Mouse (Mus musculus): ENCODE results near the gene Polr2h. TPM values are rescaled to one million over a fixed set of nuclear protein-coding genes. Genes with fewer than 3 reads are reported as not detected.
A peak's percentile ranks its signal among the peaks of the same experiment; 100 is the strongest.

Polr2h gene
- polyA plus RNA-seq, 1 experiment from 2014 or later = 119 TPM

DNA sequence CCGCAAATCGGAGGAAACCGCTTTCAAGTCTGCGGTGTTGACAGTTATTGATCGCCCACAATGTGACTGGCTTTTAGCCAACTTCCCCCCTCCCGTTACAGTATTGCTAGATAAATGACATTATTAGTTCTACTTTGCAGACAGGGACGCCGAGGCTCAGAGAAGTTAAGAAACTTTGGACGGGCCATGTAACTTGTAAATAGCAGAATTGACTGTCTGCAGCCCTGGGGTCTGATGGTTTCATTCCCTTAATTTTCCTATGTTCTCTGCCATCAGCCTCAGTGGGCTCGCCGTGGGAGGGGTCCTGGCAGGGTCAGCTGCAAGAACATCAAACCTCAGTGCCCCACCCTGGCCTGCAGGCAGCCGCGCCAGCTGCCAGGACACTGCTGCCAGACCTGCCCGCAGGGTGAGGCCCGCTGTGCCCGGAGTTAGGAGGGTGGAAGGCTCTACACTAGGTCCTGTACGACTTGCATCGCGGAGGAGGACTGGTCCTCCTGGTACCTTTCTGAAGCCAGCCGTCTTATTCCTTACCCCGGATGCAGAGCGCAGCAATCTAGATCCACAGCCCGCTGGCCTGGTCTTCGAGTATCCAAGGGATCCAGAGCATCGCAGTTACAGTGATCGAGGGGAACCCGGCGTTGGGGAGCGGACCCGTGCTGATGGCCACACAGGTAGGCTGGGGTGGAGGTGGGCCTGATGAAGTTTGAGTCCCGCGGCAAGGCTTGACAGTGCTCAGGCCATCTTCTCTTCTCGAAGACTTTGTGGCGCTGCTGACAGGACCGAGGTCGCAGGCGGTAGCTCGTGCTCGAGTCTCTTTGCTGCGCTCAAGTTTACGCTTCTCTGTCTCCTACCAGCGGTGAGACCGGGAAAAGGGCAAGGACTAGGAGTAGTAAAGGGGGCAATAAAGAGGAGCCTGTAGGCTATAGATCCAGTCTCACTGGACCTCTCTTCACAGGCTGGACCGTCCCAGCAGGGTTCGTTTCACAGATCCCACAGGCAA lies 16.6 kb downstream of the Polr2h start, which contains the start of gene Thpo:
TSS of gene Thpo (minus strand) at position 781 of the 1,000 bp plus-strand sequence.
- ATAC-seq (ENCODE audit: low FRiP score) (no peak), DNase-seq (ENCODE audit: low spot score, missing footprints) (peak; percentile 91)
- H3K9me3 ChIP-seq (ENCODE audit: control insufficient read depth, low read length) = no peaks in the 10 kb centered on the region
- peak within 1 kb of the TSS; percentile 98 for H3K4me2 ChIP-seq
- no peak within 1 kb of the TSS for H3K27ac ChIP-seq (ENCODE audit: low read depth, low read length)
- peaks cover 27% of the 10 kb centered on the region for H3K27me3 ChIP-seq (ENCODE audit: control insufficient read depth, insufficient read depth, low read length)
- H3K36me3 ChIP-seq (ENCODE audit: control insufficient read depth, insufficient read depth, low read length) = no peaks in the 10 kb centered on the region
- H3K4me3 ChIP-seq (ENCODE audit: low read depth, low read length) = peak within 1 kb of the TSS; percentile 63
- H3K4me1 ChIP-seq (ENCODE audit: control insufficient read depth, insufficient read depth, low read length) = peaks cover 18% of the 10 kb centered on the region
- 4% methylated on average over 45 of the region's 45 CpGs for WGBS
- H3K9ac ChIP-seq (ENCODE audit: low read length) = peak within 1 kb of the TSS; percentile 80

GRCm38 (mm10) chr16:20735651-20736050 lies 18.2 kb downstream of the Polr2h start:
- 82% methylated on average over 5 of the region's 5 CpGs for WGBS
- Histone ChIP-seq H3K27ac (ENCODE audit: low read depth, low read length) (no peak overlapping the region), H3K4me3 (ENCODE audit: low read depth, low read length) (no peak overlapping the region), H3K4me1 (ENCODE audit: control insufficient read depth, insufficient read depth, low read length) (peaks cover 18% of the 10 kb centered on the region), H3K9ac (ENCODE audit: low read length) (no peak overlapping the region), H3K9me3 (ENCODE audit: control insufficient read depth, low read length) (no peaks in the 10 kb centered on the region), H3K27me3 (ENCODE audit: control insufficient read depth, insufficient read depth, low read length) (peaks cover 27% of the 10 kb centered on the region), H3K4me2 (no peak overlapping the region), H3K36me3 (ENCODE audit: control insufficient read depth, insufficient read depth, low read length) (no peaks in the 10 kb centered on the region)
- ATAC-seq (ENCODE audit: low FRiP score) (no peak), DNase-seq (ENCODE audit: low spot score, missing footprints) (no peak)

GRCm38 (mm10) chr16:20736168-20736567 lies 18.7 kb downstream of the Polr2h start:
- H3K27ac ChIP-seq (ENCODE audit: low read depth, low read length) = no peak overlapping the region
- ATAC-seq (ENCODE audit: low FRiP score) = no peak
- no peaks in the 10 kb centered on the region for H3K9me3 ChIP-seq (ENCODE audit: control insufficient read depth, low read length)
- peaks cover 18% of the 10 kb centered on the region for H3K4me1 ChIP-seq (ENCODE audit: control insufficient read depth, insufficient read depth, low read length)
- no peak overlapping the region for H3K9ac ChIP-seq (ENCODE audit: low read length)
- 83% methylated on average over 7 of the region's 7 CpGs for WGBS
- no peaks in the 10 kb centered on the region for H3K36me3 ChIP-seq (ENCODE audit: control insufficient read depth, insufficient read depth, low read length)
- H3K4me2 ChIP-seq = no peak overlapping the region
- no peak overlapping the region for H3K4me3 ChIP-seq (ENCODE audit: low read depth, low read length)
- DNase-seq (ENCODE audit: low spot score, missing footprints) = no peak
- H3K27me3 ChIP-seq (ENCODE audit: control insufficient read depth, insufficient read depth, low read length) = peaks cover 27% of the 10 kb centered on the region

DNA sequence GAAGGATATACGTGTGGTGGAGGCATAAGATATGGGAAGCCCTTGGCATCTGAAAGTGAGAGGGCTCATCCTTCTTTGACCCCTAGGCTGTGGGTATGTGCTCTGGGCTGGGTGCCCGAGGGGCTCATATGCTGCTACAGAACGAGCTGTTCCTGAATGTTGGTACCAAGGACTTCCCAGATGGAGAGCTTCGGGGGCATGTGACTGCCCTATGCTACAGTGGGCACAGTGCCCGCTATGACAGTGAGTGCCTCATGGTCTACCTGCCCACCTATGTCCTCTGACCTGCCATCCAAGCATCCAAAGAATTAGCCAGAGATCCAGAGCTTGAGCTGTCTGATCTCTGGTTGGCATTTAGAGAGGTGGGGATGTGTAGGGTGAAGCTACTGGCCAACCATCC lies 19.4 kb downstream of the Polr2h start:
- Histone ChIP-seq H3K36me3 (ENCODE audit: control insufficient read depth, insufficient read depth, low read length) (no peaks in the 10 kb centered on the region), H3K27me3 (ENCODE audit: control insufficient read depth, insufficient read depth, low read length) (peaks cover 27% of the 10 kb centered on the region), H3K27ac (ENCODE audit: low read depth, low read length) (no peak overlapping the region), H3K4me3 (ENCODE audit: low read depth, low read length) (no peak overlapping the region), H3K4me1 (ENCODE audit: control insufficient read depth, insufficient read depth, low read length) (peaks cover 18% of the 10 kb centered on the region), H3K9ac (ENCODE audit: low read length) (no peak overlapping the region), H3K9me3 (ENCODE audit: control insufficient read depth, low read length) (no peaks in the 10 kb centered on the region), H3K4me2 (no peak overlapping the region)
- ATAC-seq (ENCODE audit: low FRiP score) (no peak), DNase-seq (ENCODE audit: low spot score, missing footprints) (no peak)
- WGBS = 89% methylated on average over 5 of the region's 5 CpGs

- H3K4me1 ChIP-seq (ENCODE audit: control insufficient read depth, insufficient read depth, low read length) = no peaks in the 10 kb centered on the region
- H3K4me3 ChIP-seq (ENCODE audit: low read depth, low read length) = no peak overlapping the region
- H3K9ac ChIP-seq (ENCODE audit: low read length) = no peak overlapping the region
- H3K36me3 ChIP-seq (ENCODE audit: control insufficient read depth, insufficient read depth, low read length) = no peaks in the 10 kb centered on the region
- peaks cover 12% of the 10 kb centered on the region for H3K27me3 ChIP-seq (ENCODE audit: control insufficient read depth, insufficient read depth, low read length)
- no peak overlapping the region for H3K27ac ChIP-seq (ENCODE audit: low read depth, low read length)
- H3K9me3 ChIP-seq (ENCODE audit: control insufficient read depth, low read length) = no peaks in the 10 kb centered on the region
- no peak for ATAC-seq (ENCODE audit: low FRiP score)
- no peak for DNase-seq (ENCODE audit: low spot score, missing footprints)
- no peak overlapping the region for H3K4me2 ChIP-seq
- WGBS = 93% methylated on average over 9 of the region's 9 CpGs
These were observed 22.4 kb downstream of the Polr2h start for GRCm38 (mm10) chr16:20739845-20740244.

DNA sequence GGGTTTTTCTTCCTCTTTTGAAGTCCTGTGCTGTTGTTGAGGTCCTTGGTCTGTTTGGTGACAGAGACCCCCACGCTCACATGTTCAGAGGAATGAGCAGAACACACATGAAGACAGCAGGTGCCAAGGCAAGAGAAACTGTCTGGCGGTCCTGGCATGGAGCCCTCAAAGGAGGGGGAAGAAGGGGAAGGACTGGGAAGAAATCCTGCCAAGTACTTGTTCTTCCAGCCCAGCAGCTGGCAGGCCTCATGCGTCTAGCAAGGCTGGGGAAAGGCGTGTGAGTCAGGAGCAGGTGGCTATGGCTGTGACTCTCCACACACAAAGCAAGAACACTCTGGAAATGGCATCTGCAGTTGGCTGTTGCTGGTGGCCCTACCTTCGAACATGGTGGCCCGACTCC lies 29.2 kb downstream of the Polr2h start:
- no peaks in the 10 kb centered on the region for H3K9me3 ChIP-seq (ENCODE audit: control insufficient read depth, low read length)
- ATAC-seq (ENCODE audit: low FRiP score) (no peak), DNase-seq (ENCODE audit: low spot score, missing footprints) (no peak)
- H3K36me3 ChIP-seq (ENCODE audit: control insufficient read depth, insufficient read depth, low read length) = no peaks in the 10 kb centered on the region
- no peak overlapping the region for H3K4me3 ChIP-seq (ENCODE audit: low read depth, low read length)
- WGBS = 90% methylated on average over 6 of the region's 6 CpGs
- H3K9ac ChIP-seq (ENCODE audit: low read length) = no peak overlapping the region
- H3K27ac ChIP-seq (ENCODE audit: low read depth, low read length) = no peak overlapping the region
- H3K4me1 ChIP-seq (ENCODE audit: control insufficient read depth, insufficient read depth, low read length) = no peaks in the 10 kb centered on the region
- H3K27me3 ChIP-seq (ENCODE audit: control insufficient read depth, insufficient read depth, low read length) = no peaks in the 10 kb centered on the region
- H3K4me2 ChIP-seq = no peak overlapping the region

DNA sequence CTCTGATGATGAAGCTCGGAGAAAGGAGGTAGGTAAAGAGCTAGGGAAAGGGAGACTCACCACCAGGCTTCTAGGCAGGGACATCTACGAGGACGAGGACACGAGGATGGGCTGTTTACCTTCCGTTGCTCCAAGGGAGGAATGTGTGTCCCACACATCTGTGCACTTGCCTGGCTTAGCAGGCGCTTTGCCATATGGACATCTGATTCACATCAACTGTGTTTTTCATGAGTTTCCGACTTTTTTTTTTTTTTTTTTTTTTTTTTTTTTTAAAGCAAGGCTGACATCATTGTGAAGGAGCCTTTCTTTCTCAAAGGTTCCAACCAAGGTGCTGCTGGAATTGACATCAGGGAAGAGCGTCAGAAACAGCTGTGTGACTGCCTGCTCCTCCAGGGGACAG lies 33.1 kb downstream of the Polr2h start:
- DNase-seq (ENCODE audit: low spot score, missing footprints) = no peak
- H3K9ac ChIP-seq (ENCODE audit: low read length) = no peak overlapping the region
- no peaks in the 10 kb centered on the region for H3K27me3 ChIP-seq (ENCODE audit: control insufficient read depth, insufficient read depth, low read length)
- H3K4me1 ChIP-seq (ENCODE audit: control insufficient read depth, insufficient read depth, low read length) = no peaks in the 10 kb centered on the region
- WGBS = 60% methylated on average over 8 of the region's 8 CpGs
- H3K36me3 ChIP-seq (ENCODE audit: control insufficient read depth, insufficient read depth, low read length) = no peaks in the 10 kb centered on the region
- no peak overlapping the region for H3K4me2 ChIP-seq
- ATAC-seq (ENCODE audit: low FRiP score) = no peak
- no peaks in the 10 kb centered on the region for H3K9me3 ChIP-seq (ENCODE audit: control insufficient read depth, low read length)
- no peak overlapping the region for H3K27ac ChIP-seq (ENCODE audit: low read depth, low read length)
- no peak overlapping the region for H3K4me3 ChIP-seq (ENCODE audit: low read depth, low read length)

DNA sequence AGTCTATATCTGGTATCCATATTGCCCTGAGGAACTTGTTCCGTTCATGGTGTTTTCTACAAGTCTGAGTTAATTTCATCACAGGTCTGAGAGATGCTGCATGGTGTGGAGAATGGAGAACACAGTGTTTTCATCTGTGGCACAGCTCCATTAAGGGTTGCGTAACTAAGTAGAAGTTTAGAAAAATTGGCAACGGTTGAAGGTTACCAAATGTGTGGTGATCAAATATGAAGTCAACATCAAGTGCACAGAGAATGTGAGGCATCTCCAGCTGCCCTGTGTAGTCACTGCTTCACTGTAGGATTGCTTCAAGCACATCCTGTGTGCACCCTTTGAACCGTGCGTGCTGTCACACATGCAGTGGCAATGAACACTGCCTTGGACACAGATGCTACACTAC lies 38.6 kb downstream of the Polr2h start:
- ATAC-seq (ENCODE audit: low FRiP score) (no peak), DNase-seq (ENCODE audit: low spot score, missing footprints) (no peak)
- no peak overlapping the region for H3K4me3 ChIP-seq (ENCODE audit: low read depth, low read length)
- H3K36me3 ChIP-seq (ENCODE audit: control insufficient read depth, insufficient read depth, low read length) = no peaks in the 10 kb centered on the region
- H3K4me2 ChIP-seq = no peak overlapping the region
- no peak overlapping the region for H3K27ac ChIP-seq (ENCODE audit: low read depth, low read length)
- H3K27me3 ChIP-seq (ENCODE audit: control insufficient read depth, insufficient read depth, low read length) = no peaks in the 10 kb centered on the region
- no peaks in the 10 kb centered on the region for H3K9me3 ChIP-seq (ENCODE audit: control insufficient read depth, low read length)
- H3K4me1 ChIP-seq (ENCODE audit: control insufficient read depth, insufficient read depth, low read length) = no peaks in the 10 kb centered on the region
- WGBS = 91% methylated on average over 5 of the region's 5 CpGs
- no peak overlapping the region for H3K9ac ChIP-seq (ENCODE audit: low read length)

DNA sequence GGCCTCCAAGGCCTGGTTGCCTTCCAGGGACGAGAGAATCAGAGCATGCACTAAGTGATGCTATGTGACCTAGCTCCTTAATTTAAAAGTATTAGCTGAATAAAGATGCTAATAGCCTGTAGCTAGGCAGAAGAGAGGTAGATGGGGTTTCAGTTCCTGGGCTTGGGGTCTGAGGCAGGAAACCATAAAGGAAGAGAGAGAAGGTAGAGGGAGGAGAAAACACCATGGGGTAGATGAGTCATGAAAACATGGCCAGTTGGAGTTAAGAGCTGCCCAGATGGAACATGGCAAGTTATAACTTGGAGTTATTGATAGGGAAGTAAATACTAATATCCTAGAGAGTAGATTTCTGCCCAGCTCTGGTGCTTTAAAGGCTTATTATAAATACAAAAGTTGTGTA lies 39.9 kb downstream of the Polr2h start:
- ATAC-seq (ENCODE audit: low FRiP score) = no peak
- H3K27ac ChIP-seq (ENCODE audit: low read depth, low read length) = no peak overlapping the region
- no peaks in the 10 kb centered on the region for H3K36me3 ChIP-seq (ENCODE audit: control insufficient read depth, insufficient read depth, low read length)
- DNase-seq (ENCODE audit: low spot score, missing footprints) = no peak
- no peaks in the 10 kb centered on the region for H3K9me3 ChIP-seq (ENCODE audit: control insufficient read depth, low read length)
- 75% methylated on average over 1 of the region's 1 CpGs for WGBS
- no peak overlapping the region for H3K4me2 ChIP-seq
- H3K4me1 ChIP-seq (ENCODE audit: control insufficient read depth, insufficient read depth, low read length) = no peaks in the 10 kb centered on the region
- no peak overlapping the region for H3K9ac ChIP-seq (ENCODE audit: low read length)
- no peak overlapping the region for H3K4me3 ChIP-seq (ENCODE audit: low read depth, low read length)
- no peaks in the 10 kb centered on the region for H3K27me3 ChIP-seq (ENCODE audit: control insufficient read depth, insufficient read depth, low read length)
